Mouse (Mus musculus): ENCODE data around the gene Uaca. TPM values are rescaled to one million over a fixed set of nuclear protein-coding genes. Genes with fewer than 3 reads are reported as not detected.

Uaca gene
- polyA plus RNA-seq, 1 experiment = 9.0 TPM

GRCm38 (mm10) chr9:60919936-60920672, 125.8 kb downstream of the Uaca start:
- TF ChIP-seq POLR2A (IDR thresholded peaks at IDR 0.05; ENCODE audit: extremely low read depth, insufficient read depth, low read length) (no peak), CTCF (IDR thresholded peaks at IDR 0.05; ENCODE audit: extremely low read depth, insufficient read depth, low read length) (no peak)
- H3K27ac ChIP-seq (ENCODE audit: insufficient read depth, low read length) = no peak overlapping the region

GRCm38 (mm10) chr9:60920673-60921062, 126.3 kb downstream of the Uaca start:
- TF ChIP-seq CTCF (IDR thresholded peaks at IDR 0.05; ENCODE audit: extremely low read depth, insufficient read depth, low read length) (no peak), POLR2A (IDR thresholded peaks at IDR 0.05; ENCODE audit: extremely low read depth, insufficient read depth, low read length) (no peak)
- Histone ChIP-seq H3K4me3 (ENCODE audit: insufficient read depth, low read length) (no peak overlapping the region), H3K4me1 (ENCODE audit: control insufficient read depth, insufficient read depth, low read length) (no peaks in the 10 kb centered on the region), H3K27ac (ENCODE audit: insufficient read depth, low read length) (no peak overlapping the region)

More at GRCm38 (mm10) chr9:60919936-60920672, 125.8 kb downstream of the Uaca start:
- Histone ChIP-seq H3K4me3 (ENCODE audit: insufficient read depth, low read length) (no peak overlapping the region), H3K4me1 (ENCODE audit: control insufficient read depth, insufficient read depth, low read length) (no peaks in the 10 kb centered on the region)

GRCm38 (mm10) chr9:60921287-60921686, 126.9 kb downstream of the Uaca start:
- H3K27ac ChIP-seq (ENCODE audit: insufficient read depth, low read length) = no peak overlapping the region
- no peak for TF ChIP-seq CTCF (IDR thresholded peaks at IDR 0.05; ENCODE audit: extremely low read depth, insufficient read depth, low read length)
- H3K4me1 ChIP-seq (ENCODE audit: control insufficient read depth, insufficient read depth, low read length) = no peaks in the 10 kb centered on the region
- no peak overlapping the region for H3K4me3 ChIP-seq (ENCODE audit: insufficient read depth, low read length)

GRCm38 (mm10) chr9:60921831-60922230, 127.5 kb downstream of the Uaca start:
- no peak overlapping the region for H3K27ac ChIP-seq (ENCODE audit: insufficient read depth, low read length)
- TF ChIP-seq POLR2A (IDR thresholded peaks at IDR 0.05; ENCODE audit: extremely low read depth, insufficient read depth, low read length) = no peak
- TF ChIP-seq CTCF (IDR thresholded peaks at IDR 0.05; ENCODE audit: extremely low read depth, insufficient read depth, low read length) = no peak

GRCm38 (mm10) chr9:60926301-60926700, 132.0 kb downstream of the Uaca start:
- no peak for TF ChIP-seq POLR2A (IDR thresholded peaks at IDR 0.05; ENCODE audit: extremely low read depth, insufficient read depth, low read length)
- no peak for TF ChIP-seq CTCF (IDR thresholded peaks at IDR 0.05; ENCODE audit: extremely low read depth, insufficient read depth, low read length)
- Histone ChIP-seq H3K4me3 (ENCODE audit: insufficient read depth, low read length) (no peak overlapping the region), H3K4me1 (ENCODE audit: control insufficient read depth, insufficient read depth, low read length) (no peaks in the 10 kb centered on the region), H3K27ac (ENCODE audit: insufficient read depth, low read length) (no peak overlapping the region)

More at GRCm38 (mm10) chr9:60921831-60922230, 127.5 kb downstream of the Uaca start:
- Histone ChIP-seq H3K4me3 (ENCODE audit: insufficient read depth, low read length) (no peak overlapping the region), H3K4me1 (ENCODE audit: control insufficient read depth, insufficient read depth, low read length) (no peaks in the 10 kb centered on the region)

- Histone ChIP-seq H3K27ac (ENCODE audit: insufficient read depth, low read length) (no peak overlapping the region), H3K4me3 (ENCODE audit: insufficient read depth, low read length) (no peak overlapping the region), H3K4me1 (ENCODE audit: control insufficient read depth, insufficient read depth, low read length) (no peaks in the 10 kb centered on the region)
- TF ChIP-seq POLR2A (IDR thresholded peaks at IDR 0.05; ENCODE audit: extremely low read depth, insufficient read depth, low read length) = no peak
- TF ChIP-seq CTCF (IDR thresholded peaks at IDR 0.05; ENCODE audit: extremely low read depth, insufficient read depth, low read length) = no peak
Measured at GRCm38 (mm10) chr9:60929290-60929983, 135.1 kb downstream of the Uaca start.

Other genes starting within 250 kb of the Uaca start
- gene Lrrc49, start 106.4 kb upstream of the Uaca start, polyA plus RNA-seq (2012; rRNA removed) = 70.3 and 73.5 TPM in 2 replicates
- 35.8 and 37.0 TPM in 2 replicates for gene Larp6, start 81.6 kb upstream of the Uaca start, polyA plus RNA-seq (2012; rRNA removed)